Mouse (Mus musculus) brain, adult 2 months (tissue): Measurements from ENCODE around the gene Gm10217.

ENCODE experiments used
- DNase-seq: peaks from one replicate; pipeline ENCODE4 v3.0.0; 2011; ENCODE audit warnings: low read depth, low spot score

Gene Gm10217

DNA sequence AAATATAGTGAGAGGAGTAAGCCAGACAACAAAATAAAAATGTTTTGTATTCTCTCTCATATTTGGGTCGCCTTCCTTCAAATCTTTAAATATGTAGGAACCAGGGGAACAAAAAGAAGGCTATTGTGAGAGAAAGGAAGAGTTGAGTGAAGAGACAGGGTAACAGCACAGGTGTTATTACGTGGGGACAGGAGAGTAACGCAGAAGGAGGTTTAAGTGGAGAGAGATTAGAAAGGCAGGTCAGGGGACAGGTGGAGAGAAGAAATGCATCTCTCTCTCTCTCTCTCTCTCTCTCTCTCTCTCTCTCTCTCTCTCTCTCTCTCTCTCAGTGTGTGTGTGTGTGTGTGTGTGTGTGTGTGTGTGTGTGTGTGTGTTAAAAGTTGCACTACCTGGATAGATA lies at the start of gene Gm10217:
Gene Gm10217 (plus strand): TSS at position 301 of the 400 bp plus-strand sequence.
- DNase-seq, result no peak

DNA sequence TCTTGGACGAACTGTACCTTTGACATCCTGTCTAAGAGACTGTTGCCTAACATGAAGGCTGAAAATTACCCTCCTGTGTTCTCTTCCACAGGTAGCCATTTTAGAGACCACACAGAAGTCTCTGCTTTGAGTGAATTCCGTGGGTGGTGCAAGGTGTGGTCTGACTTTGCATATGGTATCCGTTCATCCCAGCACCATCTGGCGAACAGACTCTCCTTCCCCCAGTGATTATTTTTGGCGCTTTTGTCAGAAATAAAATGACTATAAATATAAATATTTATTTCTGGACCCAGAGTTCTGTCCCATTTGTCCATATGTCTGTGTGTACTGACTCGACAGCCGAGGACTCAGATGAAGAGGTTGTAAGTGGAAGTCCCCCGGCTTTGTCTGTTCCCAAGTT lies 39.3 kb upstream of the Gm10217 start:
- DNase-seq, result peak; percentile 70

DNA sequence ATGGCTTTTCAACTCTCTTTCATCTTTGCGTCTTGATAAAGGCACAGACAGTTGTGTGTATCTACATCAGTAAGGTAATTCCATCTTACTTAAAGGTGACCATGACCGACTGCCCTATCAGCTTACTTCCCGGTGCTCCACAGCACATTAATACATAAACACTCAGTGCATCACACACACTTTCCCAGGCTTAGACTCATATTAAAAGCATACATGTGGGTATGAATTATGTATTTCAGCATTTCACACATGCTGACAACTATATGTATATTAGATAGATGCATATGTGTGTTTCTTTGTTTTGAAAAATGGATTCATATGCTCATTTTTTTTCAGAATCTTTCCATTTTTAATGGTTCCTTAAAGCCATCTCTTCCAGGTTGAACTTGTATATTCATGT lies 23.8 kb upstream of the Gm10217 start:
- no peak for DNase-seq

DNA sequence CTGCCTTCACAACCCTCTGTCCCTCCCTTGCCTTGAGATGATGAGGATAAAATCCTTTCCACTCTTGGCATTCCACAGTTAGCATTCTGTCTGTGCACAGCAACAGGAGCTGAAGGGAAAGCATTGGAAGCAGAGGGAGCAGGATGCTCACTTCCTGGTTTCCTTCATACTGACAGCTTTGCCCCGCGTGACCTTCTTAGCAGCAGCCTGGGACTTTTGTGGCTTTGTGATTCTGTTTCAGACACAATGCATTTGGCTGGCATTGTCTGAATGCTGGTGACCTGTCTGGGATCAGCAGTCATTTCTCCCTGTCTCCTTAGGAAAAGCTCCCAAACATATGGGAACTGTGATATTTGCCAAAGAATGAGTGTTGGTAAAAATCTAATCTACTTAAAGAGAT lies 4.8 kb upstream of the Gm10217 start:
- no peak for DNase-seq

DNA sequence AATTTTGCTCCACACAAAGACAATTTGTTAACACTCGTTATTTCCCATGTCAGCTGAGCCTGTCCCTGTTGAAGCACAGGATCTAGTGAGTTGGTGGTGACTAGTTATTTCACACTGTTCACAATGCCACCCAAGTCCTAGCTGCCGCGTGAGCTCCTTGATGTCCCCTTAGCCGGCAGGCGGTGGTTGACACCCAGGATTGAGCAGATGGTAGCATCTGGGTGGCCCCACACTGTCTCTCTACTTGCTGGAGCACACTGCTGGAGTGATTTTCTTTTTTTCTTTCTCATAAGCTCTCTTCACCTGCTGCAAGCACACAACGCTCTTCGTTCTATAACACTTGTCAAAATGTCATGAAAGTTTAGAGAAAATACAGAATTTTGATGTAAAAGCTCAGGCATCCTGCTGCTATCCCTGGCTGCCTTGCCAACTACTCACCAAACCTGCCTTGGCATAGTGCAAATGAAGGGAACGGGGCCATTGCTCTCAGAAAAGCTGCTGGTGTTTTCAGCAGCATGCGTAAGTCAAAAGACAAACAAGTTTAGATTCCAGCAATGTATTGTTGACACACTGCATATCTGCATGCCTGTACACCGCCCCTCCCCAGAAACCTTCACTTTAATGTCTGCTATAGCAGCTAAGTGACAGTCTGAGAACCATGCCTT lies 3.4 kb upstream of the Gm10217 start:
- peak; percentile 46 for DNase-seq

DNA sequence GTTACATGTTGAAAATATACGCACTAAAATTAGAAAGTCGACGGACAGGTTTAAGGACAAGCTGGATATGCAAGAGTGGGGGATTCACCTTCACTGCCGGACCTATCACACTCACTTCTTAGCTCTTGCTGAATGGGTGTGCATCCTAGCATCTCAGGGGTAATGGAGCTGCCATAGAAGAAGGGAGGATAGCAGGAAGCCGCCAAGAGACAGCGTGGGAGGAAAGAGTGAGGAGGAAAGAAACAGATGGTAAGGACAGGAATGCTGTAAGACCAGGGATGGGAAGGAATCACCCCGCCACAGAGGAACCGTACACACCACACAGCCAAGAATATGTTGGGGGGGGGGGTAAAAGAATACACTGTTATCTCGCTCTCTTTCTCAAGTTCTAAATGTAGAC lies 1.1 kb downstream of the Gm10217 start:
- DNase-seq, result peak; percentile 77

DNA sequence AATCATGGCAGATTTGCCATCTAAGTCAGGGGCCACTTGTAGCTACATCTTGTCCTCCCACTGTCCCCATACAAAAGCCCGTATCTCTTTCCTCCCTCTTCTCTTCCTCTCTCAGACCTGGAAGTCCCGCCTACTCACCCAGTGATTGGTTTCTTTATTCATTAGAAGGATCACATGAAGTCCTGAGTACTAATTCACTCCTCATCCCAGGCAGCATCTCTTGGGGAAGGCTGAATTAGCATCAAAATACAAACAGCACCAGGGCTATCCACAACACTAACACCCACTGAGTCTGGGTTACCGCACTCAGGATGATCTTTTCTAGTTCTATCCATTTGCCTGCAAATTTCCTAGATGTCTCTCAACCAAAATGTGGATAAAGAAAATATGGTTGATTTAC lies 4.0 kb downstream of the Gm10217 start:
- DNase-seq, result no peak

DNA sequence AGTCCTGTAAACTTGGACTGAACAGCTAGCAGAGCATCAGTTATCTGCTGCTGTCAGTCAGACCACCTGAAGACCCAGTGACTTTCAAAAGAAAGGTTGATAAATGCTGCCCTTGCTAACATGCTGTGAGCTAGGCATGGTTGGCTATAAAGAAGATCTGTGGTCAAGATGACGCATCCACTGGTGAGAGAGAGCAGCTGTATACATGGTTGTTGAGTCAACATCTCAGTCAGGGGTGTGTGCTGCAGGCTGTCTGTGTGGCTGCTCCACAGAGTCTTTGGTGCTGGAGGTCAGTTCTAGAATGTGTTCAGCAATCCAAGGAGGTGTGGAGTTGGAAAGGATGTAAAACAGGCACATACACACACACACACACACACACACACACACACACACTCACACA lies 12.2 kb downstream of the Gm10217 start:
- no peak for DNase-seq

DNA sequence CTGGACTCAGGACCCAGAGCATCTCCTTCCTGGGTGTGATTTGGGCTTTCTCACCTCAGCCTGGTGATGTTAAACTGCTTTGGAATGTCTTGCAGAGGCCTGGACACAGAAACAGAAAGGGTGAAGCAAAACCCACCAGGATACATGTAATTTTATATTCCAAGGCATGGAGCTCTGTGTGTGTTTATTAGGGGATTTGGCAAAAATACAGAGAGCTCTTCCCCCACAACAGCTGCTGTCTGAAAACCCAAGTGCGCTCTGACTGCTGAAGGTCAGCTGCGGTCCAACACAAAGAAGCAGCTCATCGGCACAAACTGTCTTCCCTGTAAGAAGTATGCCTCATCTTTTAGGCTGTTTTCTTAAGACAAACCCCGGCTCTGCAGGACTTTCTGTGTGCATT lies 15.9 kb downstream of the Gm10217 start:
- peak; percentile 31 for DNase-seq

DNA sequence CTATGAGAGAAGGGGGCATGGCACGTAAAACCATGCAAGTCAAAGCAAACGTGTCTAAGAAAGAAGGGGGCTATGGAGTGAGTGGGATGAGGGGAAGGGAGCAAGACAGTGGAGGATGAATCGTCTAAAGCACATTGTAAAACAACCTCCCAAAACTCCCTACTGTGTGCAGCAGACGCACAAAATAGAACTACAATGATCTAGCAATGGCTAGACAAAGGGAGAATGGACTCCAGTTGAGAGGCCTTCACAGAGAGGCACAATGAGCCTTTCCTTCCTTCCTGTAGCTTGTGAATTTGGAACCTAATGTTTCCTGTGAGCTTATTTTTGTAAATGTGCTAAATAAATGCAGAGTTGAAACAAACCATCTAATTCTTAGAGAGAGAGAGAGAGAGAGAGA lies 22.7 kb downstream of the Gm10217 start:
- DNase-seq, result no peak

DNA sequence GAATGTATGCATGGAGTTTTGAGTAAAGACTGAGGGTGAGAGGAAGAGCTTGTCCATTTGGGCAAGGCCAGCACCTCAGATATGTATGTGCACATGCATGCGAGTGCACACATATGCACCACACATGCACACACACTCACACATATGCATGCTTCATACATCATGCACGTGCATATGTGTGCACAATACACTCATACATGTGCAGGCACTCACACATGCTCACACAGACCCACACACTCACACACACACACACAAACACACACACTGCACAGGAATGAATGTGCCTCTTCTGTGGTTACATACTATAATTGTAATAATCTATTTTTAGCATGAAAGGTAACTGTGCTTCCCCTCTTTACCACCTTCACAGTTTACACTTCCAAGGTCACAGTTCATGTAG lies 35.1 kb downstream of the Gm10217 start:
- no peak for DNase-seq

DNA sequence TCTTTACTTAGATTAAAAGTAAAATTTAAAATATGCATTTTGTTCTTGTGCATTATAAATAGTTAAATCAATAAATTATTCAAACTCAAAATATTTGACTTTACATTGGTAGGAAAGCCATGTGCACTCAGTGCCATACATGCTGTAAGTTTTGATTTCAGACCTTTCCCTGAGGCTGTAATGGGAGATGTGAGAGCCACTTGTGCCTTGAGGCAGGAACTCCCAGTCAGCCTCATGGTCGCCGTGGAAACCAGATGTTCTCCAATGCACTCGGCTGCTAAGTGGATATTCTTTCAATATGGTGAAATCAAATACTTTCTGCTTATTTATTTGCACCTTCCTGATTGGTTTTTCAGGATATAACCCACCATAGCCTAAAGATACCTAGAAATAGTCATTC lies 35.6 kb downstream of the Gm10217 start:
- DNase-seq, result peak; percentile 13
